Mouse (Mus musculus) cortical plate, adult 2 months (tissue): ENCODE measurements around the gene Dlg3.

ENCODE experiments used
- CTCF ChIP-seq: fragments of 200-500 bp; IDR thresholded peaks from 2 replicates; pipeline ENCODE4 v1.5.1; 2011; ENCODE audit warnings: mild to moderate bottlenecking, control low read depth, low read length; ENCODE audit not compliant: insufficient read depth; ENCODE audit errors: extremely low read depth
- POLR2A ChIP-seq: fragments of 200-500 bp; IDR thresholded peaks from 2 replicates; pipeline ENCODE4 v1.6.1; 2011; ENCODE audit warnings: mild to moderate bottlenecking, low read length, control low read depth; ENCODE audit not compliant: insufficient read depth; ENCODE audit errors: extremely low read depth

DNA sequence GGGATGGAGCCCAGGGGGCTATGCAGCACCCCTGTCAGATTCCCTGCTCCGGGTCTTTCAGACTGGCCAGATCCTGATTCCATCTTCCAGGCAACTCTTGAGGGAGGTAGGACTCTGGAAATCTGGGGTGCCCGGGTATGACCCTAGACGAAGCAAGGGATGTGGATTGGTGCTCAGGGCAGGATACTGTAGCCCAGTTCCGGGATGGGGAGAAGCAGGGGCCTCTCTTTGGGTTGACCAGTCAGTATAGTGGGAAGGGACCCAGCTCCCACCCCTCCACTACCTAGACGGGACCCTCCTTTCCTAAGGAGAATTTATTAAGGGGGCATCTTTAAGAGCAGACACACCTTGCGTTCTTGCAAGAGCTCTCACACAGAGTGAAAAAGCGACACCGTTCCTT, 37.3 kb upstream of the Dlg3 start:
- TF ChIP-seq POLR2A (no peak), CTCF (no peak)
